In the genomic region with DNA sequence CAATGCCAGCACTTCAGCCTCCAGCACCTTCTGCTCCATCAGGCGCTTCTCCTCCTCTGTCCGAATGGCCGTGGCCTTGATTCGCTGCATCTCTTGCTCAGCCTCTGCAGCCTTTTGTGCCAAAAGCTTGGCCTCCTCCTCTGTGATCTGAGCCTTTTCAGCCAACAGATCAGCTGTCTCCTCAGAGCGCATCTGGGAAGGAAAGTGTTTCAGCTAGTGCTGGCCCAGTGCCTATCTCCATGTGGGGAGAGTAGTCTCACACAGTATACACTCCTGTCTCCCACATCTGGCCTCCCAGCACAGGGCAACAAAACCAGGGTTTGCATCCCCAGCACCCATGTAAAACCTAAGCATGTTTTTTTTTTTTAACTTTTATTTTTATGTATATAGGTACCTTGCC, we compare ENCODE assay signal across 22 mouse cellular contexts. TPM values are rescaled to one million over a fixed set of nuclear protein-coding genes. Genes with fewer than 3 reads are reported as not detected.
"Had no signal": no experiment of that assay in that cellular context is flagged by ENCODE, and none has a peak within 500 bp of the region (broad histone marks: within the 10 kb centered on the region; RNA-seq: fewer than 3 reads in every experiment).

No protein-coding gene starts in this region.

- H3K9me3 ChIP-seq: limb, embryonic 12.5 days; limb, embryonic 15.5 days; megakaryocyte, embryonic 14.5 days; midbrain, embryonic 10.5 days; midbrain, embryonic 13.5 days; neural tube, embryonic 13.5 days had no signal

- H3K4me1 ChIP-seq: limb, embryonic 15.5 days had no signal

- H3K9ac ChIP-seq: limb, embryonic 12.5 days; limb, embryonic 15.5 days; liver, embryonic 14.5 days; liver, postnatal 0 days; lung, embryonic 14.5 days; midbrain, embryonic 13.5 days; neural tube, embryonic 13.5 days had no signal

- DNase-seq: kidney, adult 2 months; kidney, postnatal 25 days; layer of hippocampus, adult 9-11 months; liver, postnatal 0 days; lung, embryonic 14.5 days; thymus, postnatal 25 days had no signal

- H3K27ac ChIP-seq: kidney, postnatal 0 days; layer of hippocampus, adult 2 months; limb, embryonic 12.5 days; limb, embryonic 15.5 days; liver, embryonic 14.5 days; macrophage; midbrain, embryonic 10.5 days; midbrain, embryonic 13.5 days; neural tube, embryonic 13.5 days had no signal

- H3K4me3 ChIP-seq: layer of hippocampus, adult 2 months; limb, embryonic 12.5 days; limb, embryonic 15.5 days; megakaryocyte, embryonic 14.5 days; midbrain, embryonic 10.5 days; midbrain, embryonic 13.5 days; myocyte; neural tube, embryonic 13.5 days had no signal

- H3K27me3 ChIP-seq: limb, embryonic 12.5 days; limb, embryonic 15.5 days; megakaryocyte, embryonic 14.5 days; midbrain, embryonic 13.5 days; neural tube, embryonic 13.5 days had no signal

RNA-seq across cellular contexts. Expression of gene Cabp7, which starts 43.1 kb away (rescaled TPM):
- total RNA-seq: monocyte, adult 5-6 weeks had no signal
- polyA plus RNA-seq: kidney, adult 2 months; kidney, embryonic 14.5 days; large intestine, adult 2 months; small intestine, adult 2 months; spleen, adult 2 months had no signal
